Comparison of ENCODE assay signal across 8 mouse cellular contexts in genomic region chr11:69919661-69920265, GRCm38 (mm10). TPM values are rescaled to one million over a fixed set of nuclear protein-coding genes. Genes with fewer than 3 reads are reported as not detected.
DNase-seq lines count a peak whose midpoint lies in the region; ATAC-seq lines count a peak whose summit lies in the region.

No protein-coding gene starts in this region.

- peaks cover 48% of the 10 kb centered on the region for H3K36me3 ChIP-seq in intestine, embryonic 14.5 days (ENCODE audit: control insufficient read depth, insufficient read depth, low read length)
- H3K36me3 ChIP-seq in liver, embryonic 11.5 days (ENCODE audit: control insufficient read depth, insufficient read depth, low read length): peaks cover 40% of the 10 kb centered on the region

- peaks cover 18% of the 10 kb centered on the region for H3K4me1 ChIP-seq in intestine, embryonic 14.5 days (replicated peaks; ENCODE audit: control insufficient read depth, insufficient read depth, low read length)
- peaks cover 50% of the 10 kb centered on the region for H3K4me1 ChIP-seq in liver, embryonic 11.5 days (replicated peaks; ENCODE audit: control insufficient read depth, insufficient read depth, low read length)

- H3K27me3 ChIP-seq in intestine, embryonic 14.5 days (replicated peaks; ENCODE audit: control insufficient read depth, insufficient read depth, low read length): no peaks in the 10 kb centered on the region
- H3K27me3 ChIP-seq in liver, embryonic 11.5 days (replicated peaks; ENCODE audit: control insufficient read depth, insufficient read depth, low read length): no peaks in the 10 kb centered on the region

- H3K9ac ChIP-seq in intestine, embryonic 14.5 days (ENCODE audit: low read length): peak overlapping the region; percentile 98
- H3K9ac ChIP-seq in liver, embryonic 11.5 days (ENCODE audit: low read depth, low read length): peak overlapping the region; percentile 100

- WGBS in intestine, embryonic 14.5 days: under 1% methylated on average over 17 of the region's 17 CpGs
- WGBS in liver, embryonic 11.5 days: under 1% methylated on average over 17 of the region's 17 CpGs

- H3K4me2 ChIP-seq in intestine, embryonic 14.5 days (ENCODE audit: low read length): peak overlapping the region; percentile 90
- H3K4me2 ChIP-seq in liver, embryonic 11.5 days: peak overlapping the region; percentile 96

- no peaks in the 10 kb centered on the region for H3K9me3 ChIP-seq in intestine, embryonic 14.5 days (ENCODE audit: control insufficient read depth, low read length)
- no peaks in the 10 kb centered on the region for H3K9me3 ChIP-seq in liver, embryonic 11.5 days (ENCODE audit: control insufficient read depth, low read length)

- peak overlapping the region; percentile 91 for H3K27ac ChIP-seq in intestine, embryonic 14.5 days (ENCODE audit: low read depth)
- H3K27ac ChIP-seq in liver, embryonic 11.5 days (ENCODE audit: low read depth, low read length): peak overlapping the region; percentile 98

- H3K4me3 ChIP-seq in intestine, embryonic 14.5 days (ENCODE audit: low read depth, low read length): peak overlapping the region; percentile 86
- H3K4me3 ChIP-seq in liver, embryonic 11.5 days (ENCODE audit: low read depth, low read length): peak overlapping the region; percentile 92

- no peak for ATAC-seq in intestine, embryonic 14.5 days (replicated peaks; ENCODE audit: low FRiP score, low TSS enrichment, low read depth)
- peak; percentile 39 for ATAC-seq in liver, embryonic 11.5 days (replicated peaks; ENCODE audit: low FRiP score)
- peak; percentile 37 for ATAC-seq in monocyte, adult 5-6 weeks (replicated peaks; ENCODE audit: insufficient number of reproducible peaks, low FRiP score, low TSS enrichment, poor library complexity, severe bottlenecking)

- peak; percentile 43 to 47 for DNase-seq in right cerebral cortex, adult 2 months (ENCODE audit: low spot score in 2 of 2)
- DNase-seq in right cerebral cortex, postnatal 4 days: no peak
- peak; percentile 49 to 75 for DNase-seq in cerebellum, postnatal 25 days
- DNase-seq in gastrocnemius, postnatal 25 days: peak; percentile 85
- peak; percentile 77 for DNase-seq in intestine, embryonic 14.5 days (ENCODE audit: low spot score)
- peak; percentile 79 for DNase-seq in liver, embryonic 11.5 days (ENCODE audit: low spot score)
- DNase-seq in telencephalon, adult 2 months (ENCODE audit: low read depth, low spot score): peak; percentile 42

RNA-seq across cellular contexts. Expression of gene Eif5a, which starts 2.0 kb away (rescaled TPM):
- total RNA-seq in gastrocnemius, postnatal 25 days (2021): 100 to 1,000 TPM; 417 to 422 TPM
- 1,854 and 1,877 TPM in 2 replicates for polyA plus RNA-seq in intestine, embryonic 14.5 days (2014; fragmentation: Nextera tagmentation; extraction: Ambion mirVana)
- 2,995 and 3,090 TPM in 2 replicates for polyA plus RNA-seq in liver, embryonic 11.5 days (2014; fragmentation: Nextera tagmentation; extraction: Ambion mirVana)
- 255 to 299 TPM (median 276 TPM) in 3 replicates for total RNA-seq in monocyte, adult 5-6 weeks (2017)

RNA-seq across cellular contexts. Expression of gene Gps2, which starts 6.1 kb away (rescaled TPM):
- 10 to 100 TPM; 34.6 to 35.2 TPM for total RNA-seq in gastrocnemius, postnatal 25 days (2021)
- polyA plus RNA-seq in intestine, embryonic 14.5 days (2014; fragmentation: Nextera tagmentation; extraction: Ambion mirVana): 71.2 and 72.3 TPM in 2 replicates
- 121 and 130 TPM in 2 replicates for polyA plus RNA-seq in liver, embryonic 11.5 days (2014; fragmentation: Nextera tagmentation; extraction: Ambion mirVana)
- 85.4 to 110 TPM (median 101 TPM) in 3 replicates for total RNA-seq in monocyte, adult 5-6 weeks (2017)

RNA-seq across cellular contexts. Expression of gene Ybx2, which starts 15.8 kb away (rescaled TPM):
- 10 to 100 TPM; 10.4 to 10.9 TPM for total RNA-seq in gastrocnemius, postnatal 25 days (2021)
- 4.6 and 4.8 TPM in 2 replicates for polyA plus RNA-seq in intestine, embryonic 14.5 days (2014; fragmentation: Nextera tagmentation; extraction: Ambion mirVana)
- 1.3 and 1.7 TPM in 2 replicates for polyA plus RNA-seq in liver, embryonic 11.5 days (2014; fragmentation: Nextera tagmentation; extraction: Ambion mirVana)
- total RNA-seq in monocyte, adult 5-6 weeks (2017): not detected in 3 replicates

RNA-seq across cellular contexts. Expression of gene Neurl4, which starts 18.9 kb away (rescaled TPM):
- total RNA-seq in gastrocnemius, postnatal 25 days (2021): 10 to 100 TPM; 25.4 to 26.0 TPM
- polyA plus RNA-seq in intestine, embryonic 14.5 days (2014; fragmentation: Nextera tagmentation; extraction: Ambion mirVana): 13.3 and 14.5 TPM in 2 replicates
- polyA plus RNA-seq in liver, embryonic 11.5 days (2014; fragmentation: Nextera tagmentation; extraction: Ambion mirVana): 9.5 and 10.5 TPM in 2 replicates
- 16.1 to 57.8 TPM (median 24.6 TPM) in 3 replicates for total RNA-seq in monocyte, adult 5-6 weeks (2017)

RNA-seq across cellular contexts. Expression of gene 2810408A11Rik, which starts 19.0 kb away (rescaled TPM):
- not detected for total RNA-seq in gastrocnemius, postnatal 25 days (2021)
- 8.8 and 10.7 TPM in 2 replicates for polyA plus RNA-seq in intestine, embryonic 14.5 days (2014; fragmentation: Nextera tagmentation; extraction: Ambion mirVana)
- 3.2 and 4.0 TPM in 2 replicates for polyA plus RNA-seq in liver, embryonic 11.5 days (2014; fragmentation: Nextera tagmentation; extraction: Ambion mirVana)
- 0.87 TPM in 1 of 3 replicates, not detected in the others for total RNA-seq in monocyte, adult 5-6 weeks (2017)

Comparison
In these comparisons a context has a peak if more than half of its experiments do, and no peak if none do; other contexts are left out.
1. RNA of gene Ybx2, which starts 15.8 kb away (total RNA-seq): 10.4 to 10.9 TPM in gastrocnemius, postnatal 25 days; not detected in monocyte, adult 5-6 weeks; every median in the first group is over 10 times any median in the second.